Mouse (Mus musculus) limb, embryonic 11.5 days (tissue): ENCODE measurements around the gene Apba2. TPM values are rescaled to one million over a fixed set of nuclear protein-coding genes. Genes with fewer than 3 reads are reported as not detected.
A peak's percentile ranks its signal among the peaks of the same experiment; 100 is the strongest.

ENCODE experiments used
- ATAC-seq: fragments of 200-750 bp; cut with Nextera tagmentation; 2 replicates; pipeline ENCODE4 v1.8.0; 2017; ENCODE audit warnings: low read depth; ENCODE audit not compliant: insufficient number of reproducible peaks, low FRiP score, low TSS enrichment
- DNase-seq: peaks from one replicate; pipeline ENCODE4 v3.0.0-alpha.2; 2015; ENCODE audit warnings: low spot score
- H3K27ac ChIP-seq: fragments of 300-500 bp; sonication (generic); replicated peaks from 2 replicates; pipeline ENCODE4 v1.5.1; 2014; ENCODE audit warnings: low read depth, mild to moderate bottlenecking, low read length
- H3K27me3 ChIP-seq: fragments of 300-500 bp; sonication (generic); 2 replicates; pipeline ENCODE4 v1.6.1; 2014; ENCODE audit warnings: mild to moderate bottlenecking, low read length, mixed read lengths; ENCODE audit not compliant: control insufficient read depth, insufficient read depth
- H3K36me3 ChIP-seq: fragments of 300-500 bp; sonication (generic); 2 replicates; pipeline ENCODE4 v1.6.1; 2014; ENCODE audit warnings: mild to moderate bottlenecking, low read length, moderate library complexity, mixed read lengths; ENCODE audit not compliant: control insufficient read depth, insufficient read depth
- H3K4me1 ChIP-seq: fragments of 300-500 bp; sonication (generic); 2 replicates; pipeline ENCODE4 v1.6.1; 2014; ENCODE audit warnings: low read length, mixed read lengths; ENCODE audit not compliant: control insufficient read depth, insufficient read depth
- H3K4me2 ChIP-seq: fragments of 300-500 bp; sonication (generic); 2 replicates; pipeline ENCODE4 v1.6.1; 2014; ENCODE audit warnings: low read depth, mild to moderate bottlenecking, moderate library complexity; ENCODE audit not compliant: severe bottlenecking
- H3K4me3 ChIP-seq: fragments of 300-500 bp; sonication (generic); 2 replicates; pipeline ENCODE4 v1.5.1; 2014; ENCODE audit warnings: low read depth, low read length
- H3K9ac ChIP-seq: fragments of 300-500 bp; sonication (generic); 2 replicates; pipeline ENCODE4 v1.6.1; 2014; ENCODE audit warnings: mild to moderate bottlenecking, low read length
- H3K9me3 ChIP-seq: fragments of 300-500 bp; sonication (generic); 2 replicates; pipeline ENCODE4 v1.6.1; 2016; ENCODE audit warnings: low read length; ENCODE audit not compliant: control insufficient read depth
- WGBS: fragments of 180-500 bp; shearing (Covaris S2); extraction: QIAGEN DNeasy Blood & Tissue Kit; methylation state at CpG from one replicate; pipeline ENCODE4 v1.1.7; 2014; 5-methylcytosine and 5-hydroxymethylcytosine counted together
- polyA plus RNA-seq: library from polyadenylated mRNA; unstranded; fragments of >200 nt; fragmentation: Nextera tagmentation; extraction: Ambion mirVana; gene quantifications from 2 replicates; pipeline ENCODE4 v1.2.1, GENCODE M21; 2014

The Apba2 gene
- polyA plus RNA-seq, 1 experiment from 2014 or later: 6.3 TPM

- H3K4me3 ChIP-seq: no peak overlapping the region
- WGBS: 92% methylated on average over 2 of the region's 2 CpGs
- DNase-seq (no peak), ATAC-seq (no peak)
- H3K27ac ChIP-seq: no peak overlapping the region
- H3K27me3 ChIP-seq: no peaks in the 10 kb centered on the region
- no peak overlapping the region for H3K9ac ChIP-seq
- no peaks in the 10 kb centered on the region for H3K36me3 ChIP-seq
- H3K9me3 ChIP-seq: no peaks in the 10 kb centered on the region
- no peaks in the 10 kb centered on the region for H3K4me1 ChIP-seq
- H3K4me2 ChIP-seq: no peak overlapping the region
Observed at GRCm38 (mm10) chr7:64691831-64692230, 190.3 kb downstream of the Apba2 start.

GRCm38 (mm10) chr7:64694937-64695336 lies 193.4 kb downstream of the Apba2 start:
- H3K36me3 ChIP-seq: no peaks in the 10 kb centered on the region
- no peak overlapping the region for H3K27ac ChIP-seq
- H3K9me3 ChIP-seq: no peaks in the 10 kb centered on the region
- DNase-seq (no peak), ATAC-seq (0 out of 2 replicates have a peak, but pooled peaks have one; percentile 21)
- WGBS: 92% methylated on average over 6 of the region's 6 CpGs
- no peak overlapping the region for H3K4me3 ChIP-seq
- H3K27me3 ChIP-seq: no peaks in the 10 kb centered on the region
- H3K4me2 ChIP-seq: no peak overlapping the region
- no peak overlapping the region for H3K9ac ChIP-seq
- H3K4me1 ChIP-seq: no peaks in the 10 kb centered on the region

GRCm38 (mm10) chr7:64696521-64697281 lies 195.2 kb downstream of the Apba2 start:
- WGBS: 83% methylated on average over 14 of the region's 14 CpGs
- H3K36me3 ChIP-seq: no peaks in the 10 kb centered on the region
- DNase-seq (no peak), ATAC-seq (no peak)
- no peak overlapping the region for H3K4me2 ChIP-seq
- no peaks in the 10 kb centered on the region for H3K27me3 ChIP-seq
- no peaks in the 10 kb centered on the region for H3K4me1 ChIP-seq
- no peak overlapping the region for H3K4me3 ChIP-seq
- H3K9me3 ChIP-seq: no peaks in the 10 kb centered on the region
- H3K9ac ChIP-seq: no peak overlapping the region
- no peak overlapping the region for H3K27ac ChIP-seq

- DNase-seq (no peak), ATAC-seq (no peak)
- no peak overlapping the region for H3K27ac ChIP-seq
- no peaks in the 10 kb centered on the region for H3K36me3 ChIP-seq
- no peak overlapping the region for H3K4me2 ChIP-seq
- H3K9ac ChIP-seq: no peak overlapping the region
- WGBS: 87% methylated on average over 6 of the region's 6 CpGs
- H3K27me3 ChIP-seq: no peaks in the 10 kb centered on the region
- H3K4me1 ChIP-seq: no peaks in the 10 kb centered on the region
- H3K9me3 ChIP-seq: no peaks in the 10 kb centered on the region
- H3K4me3 ChIP-seq: no peak overlapping the region
Observed at GRCm38 (mm10) chr7:64697791-64698337, 196.4 kb downstream of the Apba2 start.

- 62% methylated on average over 5 of the region's 5 CpGs for WGBS
- H3K36me3 ChIP-seq: no peaks in the 10 kb centered on the region
- H3K27ac ChIP-seq: no peak overlapping the region
- ATAC-seq (no peak), DNase-seq (peak; percentile 58)
- H3K9ac ChIP-seq: no peak overlapping the region
- no peaks in the 10 kb centered on the region for H3K4me1 ChIP-seq
- H3K4me2 ChIP-seq: no peak overlapping the region
- H3K27me3 ChIP-seq: no peaks in the 10 kb centered on the region
- no peaks in the 10 kb centered on the region for H3K9me3 ChIP-seq
- H3K4me3 ChIP-seq: no peak overlapping the region
Observed at GRCm38 (mm10) chr7:64704060-64704595, 202.6 kb downstream of the Apba2 start.

- WGBS: 83% methylated on average over 4 of the region's 4 CpGs
- ATAC-seq (no peak), DNase-seq (no peak)
- no peak overlapping the region for H3K4me2 ChIP-seq
- no peaks in the 10 kb centered on the region for H3K4me1 ChIP-seq
- no peaks in the 10 kb centered on the region for H3K36me3 ChIP-seq
- H3K27ac ChIP-seq: no peak overlapping the region
- H3K9me3 ChIP-seq: no peaks in the 10 kb centered on the region
- H3K4me3 ChIP-seq: no peak overlapping the region
- H3K27me3 ChIP-seq: no peaks in the 10 kb centered on the region
- no peak overlapping the region for H3K9ac ChIP-seq
Observed at GRCm38 (mm10) chr7:64708176-64708575, 206.7 kb downstream of the Apba2 start.

GRCm38 (mm10) chr7:64709520-64710262 lies 208.2 kb downstream of the Apba2 start:
- Histone ChIP-seq H3K36me3 (no peaks in the 10 kb centered on the region), H3K9me3 (no peaks in the 10 kb centered on the region), H3K4me1 (no peaks in the 10 kb centered on the region), H3K4me2 (no peak overlapping the region), H3K27me3 (no peaks in the 10 kb centered on the region), H3K9ac (no peak overlapping the region), H3K27ac (no peak overlapping the region), H3K4me3 (no peak overlapping the region)
- DNase-seq (no peak), ATAC-seq (no peak)
- 89% methylated on average over 13 of the region's 13 CpGs for WGBS

- Histone ChIP-seq H3K4me1 (no peaks in the 10 kb centered on the region), H3K9me3 (no peaks in the 10 kb centered on the region), H3K4me3 (no peak overlapping the region), H3K27ac (no peak overlapping the region), H3K4me2 (no peak overlapping the region), H3K27me3 (no peaks in the 10 kb centered on the region), H3K9ac (no peak overlapping the region), H3K36me3 (no peaks in the 10 kb centered on the region)
- 73% methylated on average over 2 of the region's 2 CpGs for WGBS
- ATAC-seq (no peak), DNase-seq (no peak)
Observed at GRCm38 (mm10) chr7:64716286-64716685, 214.8 kb downstream of the Apba2 start.
